Mouse (Mus musculus): ENCODE measurements around the gene Daam2.

DNA sequence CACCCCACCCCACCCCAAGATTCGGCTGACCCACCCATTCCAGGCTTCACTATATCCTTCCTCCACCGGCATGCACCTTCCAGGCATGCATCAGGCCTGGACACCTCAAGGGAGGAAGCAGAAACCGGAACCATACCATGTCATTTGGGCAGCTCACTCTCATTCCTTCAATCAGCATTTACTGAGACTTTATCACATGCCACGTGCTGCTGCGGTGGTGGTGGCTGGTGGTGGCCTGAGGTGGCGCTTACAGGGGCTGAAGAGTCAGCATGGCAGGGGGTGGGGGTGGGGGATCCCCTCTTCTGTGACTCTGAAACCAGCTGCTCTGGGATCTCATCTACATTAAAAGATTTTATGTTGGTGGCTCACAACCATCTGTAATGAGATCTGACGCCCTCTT lies 42.1 kb downstream of the Daam2 start:
- no peak for TF ChIP-seq CTCF (IDR thresholded peaks at IDR 0.05; ENCODE audit: low read depth)
- TF ChIP-seq EP300 (optimal IDR thresholded peaks at IDR 0.05) = no peak

Data from stomach, postnatal 0 days (tissue).